Mouse (Mus musculus): Measurements from ENCODE around the gene Ddn. TPM values are rescaled to one million over a fixed set of nuclear protein-coding genes. Genes with fewer than 3 reads are reported as not detected.

The Ddn gene
- polyA plus RNA-seq, 1 experiment from 2014 or later = not detected

- WGBS (ENCODE audit: missing documents) = 10% methylated on average over 2 of the region's 11 CpGs
- Histone ChIP-seq H3K27ac (no peak overlapping the region), H3K79me2 (ENCODE audit: inconsistent target) (no peaks in the 10 kb centered on the region), H3K36me3 (ENCODE audit: inconsistent target) (no peaks in the 10 kb centered on the region), H3K4me3 (ENCODE audit: inconsistent target) (no peak overlapping the region)
Observed at GRCm38 (mm10) chr15:98778806-98779205, 30.5 kb downstream of the Ddn start.

- H3K4me3 ChIP-seq (ENCODE audit: inconsistent target) = no peak overlapping the region
- no peaks in the 10 kb centered on the region for H3K79me2 ChIP-seq (ENCODE audit: inconsistent target)
- 4% methylated on average over 17 of the region's 25 CpGs for WGBS (ENCODE audit: missing documents)
- H3K27ac ChIP-seq = no peak overlapping the region
- no peaks in the 10 kb centered on the region for H3K36me3 ChIP-seq (ENCODE audit: inconsistent target)
Observed at GRCm38 (mm10) chr15:98778191-98778770, 31.0 kb downstream of the Ddn start.

GRCm38 (mm10) chr15:98777762-98778161 is 31.5 kb downstream of the Ddn start, which contains the start of gene Wnt10b:
Gene Wnt10b (minus strand): TSS chr15:98778150.
- Histone ChIP-seq H3K36me3 (ENCODE audit: inconsistent target) (no peaks in the 10 kb centered on the region), H3K4me3 (ENCODE audit: inconsistent target) (no peak within 1 kb of the TSS), H3K79me2 (ENCODE audit: inconsistent target) (no peaks in the 10 kb centered on the region), H3K27ac (no peak within 1 kb of the TSS)
- 3% methylated on average over 33 of the region's 33 CpGs for WGBS (ENCODE audit: missing documents)

GRCm38 (mm10) chr15:98777005-98777616 is 32.2 kb downstream of the Ddn start:
- 17% methylated on average over 19 of the region's 19 CpGs for WGBS (ENCODE audit: missing documents)
- Histone ChIP-seq H3K27ac (no peak overlapping the region), H3K4me3 (ENCODE audit: inconsistent target) (no peak overlapping the region), H3K36me3 (ENCODE audit: inconsistent target) (no peaks in the 10 kb centered on the region), H3K79me2 (ENCODE audit: inconsistent target) (no peaks in the 10 kb centered on the region)

- Histone ChIP-seq H3K27ac (no peak overlapping the region), H3K36me3 (ENCODE audit: inconsistent target) (no peaks in the 10 kb centered on the region), H3K79me2 (ENCODE audit: inconsistent target) (no peaks in the 10 kb centered on the region), H3K4me3 (ENCODE audit: inconsistent target) (no peak overlapping the region)
- 11% methylated on average over 62 of the region's 62 CpGs for WGBS (ENCODE audit: missing documents)
Observed at GRCm38 (mm10) chr15:98776280-98777004, 32.8 kb downstream of the Ddn start.

- Histone ChIP-seq H3K79me2 (ENCODE audit: inconsistent target) (no peaks in the 10 kb centered on the region), H3K36me3 (ENCODE audit: inconsistent target) (no peaks in the 10 kb centered on the region), H3K4me3 (ENCODE audit: inconsistent target) (no peak overlapping the region), H3K27ac (no peak overlapping the region)
- 52% methylated on average over 5 of the region's 5 CpGs for WGBS (ENCODE audit: missing documents)
Observed at GRCm38 (mm10) chr15:98775533-98775932, 33.8 kb downstream of the Ddn start.

GRCm38 (mm10) chr15:98774096-98774495 is 35.2 kb downstream of the Ddn start:
- WGBS (ENCODE audit: missing documents) = 93% methylated on average over 15 of the region's 15 CpGs

GRCm38 (mm10) chr15:98772511-98773211 is 36.6 kb downstream of the Ddn start:
- Histone ChIP-seq H3K27ac (no peak overlapping the region), H3K4me3 (ENCODE audit: inconsistent target) (peak overlapping the region; percentile 10; the same call in 1 of the 2 replicates), H3K79me2 (ENCODE audit: inconsistent target) (no peaks in the 10 kb centered on the region), H3K36me3 (ENCODE audit: inconsistent target) (no peaks in the 10 kb centered on the region)
- 8% methylated on average over 36 of the region's 36 CpGs for WGBS (ENCODE audit: missing documents)

More at GRCm38 (mm10) chr15:98774096-98774495, 35.2 kb downstream of the Ddn start:
- no peaks in the 10 kb centered on the region for H3K36me3 ChIP-seq (ENCODE audit: inconsistent target)
- H3K79me2 ChIP-seq (ENCODE audit: inconsistent target) = no peaks in the 10 kb centered on the region
- H3K27ac ChIP-seq = no peak overlapping the region
- no peak overlapping the region for H3K4me3 ChIP-seq (ENCODE audit: inconsistent target)

- Histone ChIP-seq H3K79me2 (ENCODE audit: inconsistent target) (no peaks in the 10 kb centered on the region), H3K4me3 (ENCODE audit: inconsistent target) (peak overlapping the region; percentile 10; the same call in 1 of the 2 replicates), H3K36me3 (ENCODE audit: inconsistent target) (no peaks in the 10 kb centered on the region), H3K27ac (no peak overlapping the region)
- 28% methylated on average over 12 of the region's 12 CpGs for WGBS (ENCODE audit: missing documents)
Observed at GRCm38 (mm10) chr15:98771813-98772425, 37.4 kb downstream of the Ddn start.

- Histone ChIP-seq H3K79me2 (ENCODE audit: inconsistent target) (no peaks in the 10 kb centered on the region), H3K36me3 (ENCODE audit: inconsistent target) (no peaks in the 10 kb centered on the region), H3K27ac (no peak overlapping the region), H3K4me3 (ENCODE audit: inconsistent target) (no peak overlapping the region)
- 95% methylated on average over 5 of the region's 5 CpGs for WGBS (ENCODE audit: missing documents)
Observed at GRCm38 (mm10) chr15:98768259-98768658, 41.0 kb downstream of the Ddn start.

GRCm38 (mm10) chr15:98765929-98766328 is 43.4 kb downstream of the Ddn start:
- H3K27ac ChIP-seq = no peak overlapping the region
- WGBS (ENCODE audit: missing documents) = 86% methylated on average over 4 of the region's 4 CpGs
- H3K4me3 ChIP-seq (ENCODE audit: inconsistent target) = no peak overlapping the region
- no peaks in the 10 kb centered on the region for H3K36me3 ChIP-seq (ENCODE audit: inconsistent target)
- peaks cover 16% of the 10 kb centered on the region for H3K79me2 ChIP-seq (ENCODE audit: inconsistent target)

GRCm38 (mm10) chr15:98762670-98763529 is 46.4 kb downstream of the Ddn start, which contains the start of gene Arf3:
Gene Arf3 (minus strand): TSS chr15:98763214.
- Histone ChIP-seq H3K27ac (peak within 1 kb of the TSS; percentile 55), H3K36me3 (ENCODE audit: inconsistent target) (no peaks in the 10 kb centered on the region), H3K4me3 (ENCODE audit: inconsistent target) (peak within 1 kb of the TSS; percentile 58), H3K79me2 (ENCODE audit: inconsistent target) (peaks cover 47% of the 10 kb centered on the region)
- WGBS (ENCODE audit: missing documents) = under 1% methylated on average over 63 of the region's 76 CpGs

- Histone ChIP-seq H3K36me3 (ENCODE audit: inconsistent target) (no peaks in the 10 kb centered on the region), H3K79me2 (ENCODE audit: inconsistent target) (peaks cover 54% of the 10 kb centered on the region), H3K4me3 (ENCODE audit: inconsistent target) (peak overlapping the region; percentile 58), H3K27ac (peak overlapping the region; percentile 55)
- WGBS (ENCODE audit: missing documents) = 2% methylated on average over 22 of the region's 24 CpGs
Observed at GRCm38 (mm10) chr15:98762201-98762621, 47.1 kb downstream of the Ddn start.
